Mouse (Mus musculus) cerebellum, postnatal 25 days (tissue): ENCODE results near the gene Gm4491.

ENCODE experiments used
- DNase-seq, 2 experiments: peaks; one replicate each; pipeline ENCODE4 v3.0.0; 2021; ENCODE audit warnings: mixed read lengths in 2 of 2

The Gm4491 gene

DNA sequence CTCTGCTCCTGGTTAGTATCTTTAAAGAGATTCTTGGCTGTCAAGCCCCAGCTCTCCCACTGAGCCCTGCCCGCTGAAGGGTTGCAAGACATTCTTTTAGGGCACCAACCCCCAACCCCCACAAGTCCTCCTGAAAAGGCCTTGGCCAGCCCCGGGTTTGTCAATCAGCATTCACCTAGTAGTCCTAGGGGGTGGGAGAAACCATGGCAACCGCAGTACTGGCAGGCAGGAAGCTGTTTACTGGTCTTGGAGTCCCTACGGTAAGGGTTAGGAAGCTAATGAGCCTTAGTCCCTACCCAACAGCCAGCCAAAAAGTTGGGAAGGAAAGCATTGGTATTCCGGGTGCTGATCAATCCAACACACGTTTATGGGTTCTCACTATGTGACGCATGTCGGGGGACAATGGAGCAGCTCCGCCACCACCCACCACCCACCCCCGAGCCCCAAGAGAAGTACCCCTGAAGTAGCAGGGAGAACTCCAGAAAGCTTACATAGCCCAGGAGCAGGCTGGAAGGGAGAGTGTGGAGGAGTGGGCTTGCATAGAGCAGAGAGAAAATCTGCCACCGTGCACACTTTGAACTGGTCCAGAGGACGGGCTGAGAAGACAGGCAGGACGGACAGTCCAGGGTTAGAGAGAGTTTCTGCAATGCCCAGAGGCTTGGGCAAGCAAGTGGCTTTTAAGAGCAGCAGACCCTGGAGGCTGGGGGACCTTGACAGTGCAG is at the start of gene Gm4491:
TSS of gene Gm4491 (minus strand) at position 61 of the 722 bp plus-strand sequence.
- peak in 1 of 2 experiments; percentile 18 for DNase-seq

DNA sequence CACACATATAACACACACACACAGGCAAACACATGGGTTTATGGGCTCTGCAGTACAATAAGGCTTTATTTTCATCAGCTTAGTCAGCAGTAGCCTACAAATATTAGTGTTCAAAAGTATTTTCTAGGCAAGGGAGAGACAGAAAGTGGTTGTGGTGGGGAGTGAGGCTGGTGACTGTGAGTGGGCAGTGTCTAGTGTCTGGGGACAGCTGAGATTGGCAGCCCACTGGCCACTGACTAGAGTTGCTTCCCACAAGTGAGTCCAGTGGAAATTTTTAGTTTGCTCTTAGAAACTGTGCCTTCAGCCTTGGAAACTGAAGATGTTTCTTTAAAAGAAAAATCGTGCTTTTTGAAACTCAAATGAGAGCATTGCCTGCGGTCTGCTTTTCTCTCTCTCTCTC is 46.1 kb upstream of the Gm4491 start:
- no peak for DNase-seq

DNA sequence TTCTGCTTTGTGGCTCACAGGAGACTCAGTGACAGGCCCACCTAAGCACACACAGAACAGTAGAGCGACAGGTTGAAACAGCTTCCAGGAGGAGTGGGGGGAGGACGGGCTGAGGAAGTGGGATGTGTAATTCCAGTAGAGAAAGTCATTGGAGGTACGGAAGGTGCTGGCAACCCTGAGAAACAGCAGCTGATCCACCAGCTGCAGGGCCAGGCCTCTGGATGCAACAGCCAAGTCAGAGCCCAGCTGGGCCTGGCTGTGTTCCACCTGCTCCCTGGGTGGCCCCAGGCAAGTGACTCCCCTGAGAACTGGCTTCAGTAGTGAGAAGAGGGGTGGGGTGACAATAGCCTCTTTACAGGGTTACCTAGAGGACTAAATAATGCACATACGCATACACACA is 45.5 kb upstream of the Gm4491 start:
- DNase-seq: peak; percentile 14 to 34

DNA sequence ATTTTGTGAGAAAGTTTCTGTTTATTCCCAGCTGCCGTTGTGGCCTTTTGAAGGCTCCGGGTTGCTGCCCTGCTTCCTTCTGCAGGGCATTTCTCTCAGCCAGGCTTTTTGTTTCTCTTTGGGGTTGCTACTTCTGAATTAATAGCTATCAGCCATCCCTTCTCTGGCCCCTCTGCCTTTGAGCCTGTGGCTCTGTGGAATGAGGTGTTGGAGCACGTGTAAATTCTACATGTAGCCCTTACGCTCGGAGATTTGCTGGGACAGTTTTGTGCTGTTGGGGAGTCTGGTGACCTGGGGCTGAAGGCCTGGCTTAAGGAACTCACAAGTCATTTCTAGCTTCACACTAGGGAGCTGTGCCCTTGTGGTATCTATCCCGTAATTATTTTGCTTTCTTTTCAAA is 39.2 kb upstream of the Gm4491 start:
- no peak for DNase-seq

DNA sequence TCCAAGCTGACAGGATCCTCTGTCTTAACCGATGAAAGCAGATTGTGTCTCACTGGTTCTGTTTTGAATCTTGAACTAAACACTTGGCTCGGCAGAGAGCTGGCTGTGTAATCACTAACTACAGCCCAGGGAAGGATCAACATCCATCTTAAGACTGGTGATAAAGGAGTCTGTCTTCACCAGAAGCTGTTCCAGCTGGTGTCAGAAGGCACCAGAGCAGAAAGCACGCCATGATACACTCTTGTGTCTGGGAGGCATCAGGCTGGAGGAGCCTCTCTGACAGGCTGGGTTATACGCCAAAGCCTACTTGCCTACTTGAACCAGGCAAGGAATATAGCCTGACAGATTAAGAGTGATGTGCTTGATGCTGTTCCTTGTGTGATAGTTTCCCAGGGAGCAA is 30.1 kb upstream of the Gm4491 start:
- no peak for DNase-seq

DNA sequence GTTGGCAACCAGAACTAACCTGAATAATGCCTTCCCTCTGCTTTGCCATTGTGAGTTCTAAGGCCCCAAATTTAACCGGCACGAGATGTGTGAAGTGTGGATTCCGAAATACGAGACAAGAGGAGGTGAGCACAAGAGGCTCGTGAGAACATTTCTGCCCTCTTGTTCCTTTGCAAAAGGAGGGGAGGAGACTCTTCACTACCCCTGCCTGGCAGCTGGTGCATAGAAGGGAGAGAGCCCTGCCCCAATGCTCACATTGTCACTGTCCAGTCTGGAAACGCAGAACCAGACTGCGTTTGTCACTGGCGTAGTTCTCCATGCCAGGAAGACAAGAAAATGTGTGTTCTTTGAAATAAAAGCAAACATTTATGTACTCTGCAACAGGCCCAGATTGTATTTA is 19.6 kb upstream of the Gm4491 start:
- no peak for DNase-seq

DNA sequence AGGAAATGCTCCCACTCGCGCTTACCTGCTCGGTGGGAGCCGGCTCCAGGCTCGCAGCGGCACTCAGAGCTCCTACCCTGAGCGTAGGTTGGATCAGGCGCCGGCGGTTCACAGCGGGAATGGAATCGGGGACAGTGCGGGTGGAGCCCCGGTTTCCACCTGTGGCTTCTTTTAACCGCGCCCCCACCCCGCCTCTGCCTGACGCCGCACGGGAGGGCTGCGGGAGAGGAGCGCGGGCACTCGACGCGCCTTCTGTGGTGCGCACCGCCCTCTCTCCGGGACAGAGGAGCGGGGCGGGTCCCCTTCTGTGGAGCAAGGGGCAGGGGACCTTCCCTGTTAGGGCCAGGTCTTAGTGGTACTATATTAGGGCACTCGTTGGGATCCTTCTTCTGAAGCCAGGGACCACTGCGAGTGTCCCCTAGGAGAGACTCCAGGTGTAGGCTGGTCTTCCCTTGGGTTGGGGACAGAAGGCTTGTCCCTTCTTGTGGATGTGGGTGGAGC is 17.5 kb upstream of the Gm4491 start, which contains the start of gene Gjb6:
TSS of gene Gjb6 (minus strand) at position 451 of the 501 bp plus-strand sequence.
- peak in 1 of 2 experiments; percentile 18 for DNase-seq

DNA sequence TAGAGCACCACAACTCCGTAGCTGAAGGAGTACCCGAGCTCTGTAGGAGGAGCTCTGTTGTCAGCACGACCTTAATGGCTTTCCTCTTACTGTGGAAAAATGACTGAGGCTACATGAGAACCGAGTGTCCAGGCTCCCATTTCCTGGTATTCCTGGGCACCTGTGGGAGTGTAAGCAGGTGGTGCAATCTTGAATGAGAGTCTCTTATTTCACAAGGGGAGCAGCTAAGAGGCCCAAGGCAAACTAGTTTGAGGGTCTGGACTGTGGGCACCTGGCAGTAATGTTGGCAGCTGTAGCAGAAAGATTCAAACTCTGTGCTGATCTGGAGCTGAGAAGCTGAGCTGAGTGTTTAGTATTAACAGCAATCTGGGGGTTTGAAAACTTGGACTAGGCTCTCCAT is 11.7 kb upstream of the Gm4491 start:
- no peak for DNase-seq

DNA sequence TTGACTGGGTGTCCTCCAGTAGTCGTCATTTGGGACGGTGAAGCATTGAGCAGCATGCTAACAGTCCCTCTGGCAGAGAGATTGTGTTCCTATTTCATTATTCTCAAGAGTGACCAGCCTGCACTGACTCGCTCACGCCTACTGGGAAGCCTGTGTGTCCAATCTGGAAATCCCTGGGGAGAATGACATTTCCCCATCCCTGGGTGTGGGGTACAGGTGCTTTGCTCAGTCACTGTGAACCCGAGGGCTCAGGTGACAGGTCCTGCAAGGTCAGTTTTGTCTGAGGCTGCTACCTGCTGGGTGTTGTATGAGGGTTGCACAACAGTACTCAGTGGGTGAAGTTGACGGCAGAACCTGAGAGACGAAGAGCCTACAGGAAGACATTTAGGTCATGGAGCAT is 6.6 kb upstream of the Gm4491 start:
- DNase-seq: no peak

DNA sequence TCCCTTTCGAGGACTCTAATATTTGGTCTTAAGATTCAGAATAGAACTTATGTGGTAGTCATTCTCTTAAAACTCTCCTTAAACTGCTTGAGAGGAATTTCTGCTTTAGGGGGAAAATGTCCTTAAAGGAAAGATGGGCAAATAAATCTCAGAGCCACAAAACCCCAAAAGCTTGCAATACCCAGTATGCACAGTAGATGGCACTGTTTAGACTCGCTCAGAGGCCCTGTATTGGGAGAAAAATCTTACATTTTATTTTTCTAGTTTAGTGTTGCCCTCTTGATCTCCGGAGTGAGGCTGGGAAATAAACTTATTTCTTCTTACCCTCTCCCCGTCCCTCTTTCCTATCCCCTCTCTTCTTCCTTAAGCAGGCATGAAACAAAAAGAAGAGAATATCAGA is 6.5 kb downstream of the Gm4491 start:
- peak in 1 of 2 experiments; percentile 61 for DNase-seq

DNA sequence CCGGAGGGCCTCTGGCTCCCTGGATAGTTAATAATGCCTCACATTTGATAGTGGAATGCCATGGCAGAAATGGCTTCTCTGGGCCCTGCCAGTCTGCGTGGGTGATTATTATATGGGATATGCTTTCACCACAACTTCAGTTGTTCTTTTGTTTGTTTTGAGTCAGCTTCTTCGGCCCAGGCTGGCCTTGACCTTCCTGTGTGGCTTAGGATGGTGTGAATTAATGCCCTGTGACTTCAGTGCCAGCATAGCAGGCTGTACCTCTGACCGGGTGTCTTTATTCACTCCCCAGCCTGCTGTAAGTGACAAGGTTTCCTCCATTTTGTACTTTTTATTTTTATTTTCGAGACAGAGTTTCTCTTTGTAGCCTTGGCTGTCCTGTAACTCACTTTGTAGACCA is 7.8 kb downstream of the Gm4491 start:
- no peak for DNase-seq

DNA sequence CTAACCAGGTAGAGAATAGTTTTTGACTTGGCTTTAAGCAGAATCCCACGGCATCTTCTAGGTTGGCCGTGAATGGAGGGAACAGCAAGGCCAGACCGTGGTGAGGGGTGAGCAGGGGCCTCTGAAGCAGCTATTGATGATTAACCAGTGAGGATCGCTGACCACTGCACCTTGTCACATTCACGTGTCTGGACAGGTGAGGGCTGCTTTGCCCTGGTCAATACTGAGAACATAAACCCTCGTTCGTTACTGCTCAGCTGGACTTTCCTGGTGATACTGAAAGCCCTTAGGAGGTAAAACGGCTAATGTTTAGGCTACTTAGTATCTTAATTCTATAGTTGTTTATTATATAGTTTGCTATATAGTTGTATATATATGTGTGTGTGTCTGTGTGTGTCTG is 8.6 kb downstream of the Gm4491 start:
- no peak for DNase-seq

DNA sequence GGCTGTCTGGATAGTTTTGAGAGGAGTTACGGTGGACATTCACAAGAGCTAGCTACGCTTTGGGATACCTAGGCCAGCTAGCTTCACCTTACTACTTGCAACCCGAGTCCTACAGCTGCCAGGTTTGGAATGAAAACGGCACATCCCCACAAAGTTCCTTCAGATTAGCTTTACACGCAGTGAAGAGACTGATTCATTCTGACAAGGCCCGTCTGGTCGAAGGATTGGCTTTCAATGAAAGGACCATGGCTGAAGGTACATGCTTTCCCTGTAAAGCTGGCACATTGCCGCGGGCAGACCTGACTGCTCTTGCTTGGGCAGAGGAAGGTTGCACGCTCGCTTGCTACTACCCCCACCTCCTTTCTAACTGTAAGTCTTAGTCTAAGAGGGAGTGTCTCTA is 10.0 kb downstream of the Gm4491 start:
- peak in 1 of 2 experiments; percentile 14 for DNase-seq

DNA sequence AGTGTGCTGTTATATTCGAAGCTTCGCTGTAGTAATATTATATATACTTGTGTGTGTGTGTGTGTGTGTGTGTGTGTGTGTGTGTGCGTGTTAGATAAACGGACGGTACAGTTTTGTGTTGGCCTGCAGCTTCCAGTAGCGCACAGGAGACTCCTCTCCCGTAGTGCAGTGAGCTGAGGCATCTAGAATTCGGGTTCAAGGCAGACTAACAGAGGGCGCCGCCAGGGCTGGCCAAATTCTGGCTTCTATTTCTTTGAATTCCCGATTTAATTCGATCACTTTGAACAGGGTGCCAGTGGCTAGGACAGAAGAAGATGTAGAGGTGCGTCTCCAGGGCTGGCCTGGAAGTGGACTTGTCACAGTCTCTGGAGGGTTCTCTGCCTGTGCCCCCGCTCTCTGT is 10.6 kb downstream of the Gm4491 start:
- DNase-seq: no peak

DNA sequence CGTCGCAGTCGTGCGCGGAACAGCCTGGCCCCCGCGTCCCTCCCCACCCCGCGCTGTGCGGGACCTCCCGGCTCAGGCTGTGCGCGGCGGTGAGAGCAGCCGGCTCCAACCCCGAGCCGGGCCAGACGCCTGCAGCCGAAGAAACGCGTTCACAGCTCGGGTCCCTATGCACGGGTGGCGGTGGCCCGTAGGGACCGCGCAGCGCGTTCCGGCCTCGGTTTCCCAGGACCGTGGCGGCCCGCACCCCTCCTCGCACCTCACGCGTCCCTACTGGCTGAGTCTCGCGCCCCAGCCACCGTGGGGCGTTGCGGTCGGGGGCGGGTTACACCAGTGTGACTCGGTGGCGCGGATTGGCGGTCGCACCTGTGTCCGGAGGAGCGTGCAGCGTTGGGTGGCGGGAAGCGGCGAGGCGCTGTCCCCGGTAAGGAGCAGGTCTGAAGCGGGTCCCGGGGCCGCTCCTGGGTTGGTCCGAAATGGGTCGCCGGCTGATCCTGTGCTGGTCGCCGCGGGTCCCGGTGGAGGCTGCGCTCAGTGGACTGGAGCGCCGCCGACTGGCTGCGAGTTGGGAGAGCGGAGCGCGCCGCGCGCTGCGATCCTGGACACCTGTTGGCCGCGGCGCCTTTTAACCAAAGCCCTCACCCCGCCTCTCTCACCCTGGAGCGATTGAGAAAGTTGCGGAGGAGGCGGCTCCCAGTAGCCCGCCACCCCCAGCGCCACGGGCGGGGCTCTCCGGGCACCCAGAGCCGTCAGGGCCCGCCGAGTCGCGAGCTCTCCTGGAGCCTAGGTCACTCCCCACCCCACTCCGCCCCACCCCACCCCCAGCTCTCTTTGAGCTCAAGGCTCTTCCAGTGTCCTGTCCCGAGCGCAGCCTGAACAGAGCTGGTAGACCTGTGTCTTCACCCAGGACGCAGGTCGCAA is 11.3 kb downstream of the Gm4491 start, which contains the start of gene Gjb2:
TSS of gene Gjb2 (minus strand) at position 597 of the 918 bp plus-strand sequence.
- peak; percentile 20 to 41 for DNase-seq

DNA sequence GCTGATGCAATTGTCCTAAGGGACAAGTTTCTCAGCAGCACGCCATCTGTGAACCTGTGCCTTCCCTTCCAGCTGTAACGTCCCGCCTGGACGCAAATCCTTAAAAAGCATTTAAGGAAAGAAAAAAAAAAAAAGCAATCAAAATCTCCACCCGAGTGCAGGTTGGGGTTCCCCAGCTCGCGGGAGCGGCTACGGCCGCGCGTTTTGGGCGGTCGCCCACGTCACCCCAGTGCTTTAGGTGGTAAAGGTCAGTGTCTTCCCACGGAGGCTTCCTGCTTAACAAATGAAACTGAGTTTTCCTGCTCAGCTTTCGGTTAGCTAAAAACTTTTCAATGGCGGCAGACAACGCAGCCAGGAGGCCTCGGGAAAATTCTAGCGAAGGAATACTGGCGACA is 12.0 kb downstream of the Gm4491 start:
- DNase-seq: no peak

DNA sequence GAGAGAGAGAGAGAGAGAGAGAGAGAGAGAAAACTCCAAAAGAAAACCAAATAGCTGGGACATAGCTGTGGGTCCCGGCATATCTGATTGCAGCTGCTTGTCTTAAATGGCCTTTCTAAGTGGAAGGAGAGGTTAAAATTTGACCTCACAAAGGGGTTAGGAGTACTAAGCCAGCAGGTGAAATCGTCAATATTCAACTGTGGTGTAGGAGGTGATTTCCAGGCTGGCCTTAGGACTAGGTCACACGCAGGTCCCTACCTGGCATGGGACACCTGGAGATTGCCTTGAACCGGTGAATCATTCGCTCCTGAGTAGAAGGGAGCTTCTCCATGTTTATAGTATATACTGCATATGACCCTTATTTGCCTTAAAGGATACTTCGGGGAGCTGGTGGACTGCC is 12.6 kb downstream of the Gm4491 start:
- no peak for DNase-seq

DNA sequence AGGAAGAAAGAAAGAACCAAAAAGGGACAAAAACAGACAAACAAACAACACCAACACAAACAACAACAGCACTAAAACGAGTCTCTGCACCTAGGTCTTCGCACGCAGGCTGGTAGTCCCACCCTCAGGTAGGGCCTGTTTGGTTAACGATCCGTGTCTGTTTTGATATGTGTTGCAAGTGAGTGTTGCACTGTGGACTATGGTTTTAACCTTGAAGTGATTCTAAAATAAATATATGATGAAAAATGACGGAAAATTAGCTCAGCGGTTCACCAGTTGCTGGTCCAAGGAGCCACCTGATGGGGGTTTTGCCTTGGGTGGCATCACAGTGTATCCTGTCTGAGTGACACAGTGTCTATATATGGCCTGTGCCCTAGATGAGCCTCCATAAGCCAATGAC is 14.1 kb downstream of the Gm4491 start:
- no peak for DNase-seq

DNA sequence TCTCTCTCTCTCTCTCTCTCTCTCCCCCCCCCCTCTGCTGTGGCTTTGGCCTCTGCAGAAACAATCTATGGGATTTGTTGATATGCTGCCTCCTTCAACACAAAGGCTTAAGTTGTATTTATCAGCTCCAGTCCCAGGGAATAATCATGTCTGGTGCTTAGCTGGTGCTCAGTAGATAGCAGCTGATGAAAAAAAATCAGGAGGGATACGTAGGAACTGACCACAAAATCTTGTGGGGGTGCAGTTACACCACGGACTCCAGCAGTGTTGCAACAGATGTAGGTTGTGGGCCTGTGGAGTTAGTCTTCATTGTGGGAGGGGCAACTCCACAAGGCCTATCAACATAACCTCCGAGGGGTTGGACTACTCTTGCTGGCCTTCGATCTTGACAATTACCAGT is 19.8 kb downstream of the Gm4491 start:
- DNase-seq: no peak

DNA sequence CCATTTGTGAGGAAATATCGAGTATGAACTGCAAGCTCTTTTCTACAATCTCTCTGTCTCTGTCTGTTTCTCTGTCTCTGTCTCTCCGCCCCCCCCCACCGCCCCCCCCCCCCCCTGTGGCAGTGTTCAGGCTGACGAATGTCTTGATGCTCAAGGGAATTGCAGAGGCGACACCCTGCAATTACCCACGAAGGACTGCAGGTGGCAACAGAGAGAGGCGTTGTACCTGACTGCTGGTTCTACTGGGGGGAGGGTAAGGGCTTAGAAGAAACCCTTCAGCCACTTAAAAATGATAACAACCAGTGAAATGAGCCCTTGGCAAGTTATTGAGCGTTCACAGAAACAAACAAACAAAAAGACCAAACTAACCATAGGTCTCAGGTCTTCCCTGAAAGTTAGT is 22.7 kb downstream of the Gm4491 start:
- DNase-seq: peak; percentile 22 to 58

DNA sequence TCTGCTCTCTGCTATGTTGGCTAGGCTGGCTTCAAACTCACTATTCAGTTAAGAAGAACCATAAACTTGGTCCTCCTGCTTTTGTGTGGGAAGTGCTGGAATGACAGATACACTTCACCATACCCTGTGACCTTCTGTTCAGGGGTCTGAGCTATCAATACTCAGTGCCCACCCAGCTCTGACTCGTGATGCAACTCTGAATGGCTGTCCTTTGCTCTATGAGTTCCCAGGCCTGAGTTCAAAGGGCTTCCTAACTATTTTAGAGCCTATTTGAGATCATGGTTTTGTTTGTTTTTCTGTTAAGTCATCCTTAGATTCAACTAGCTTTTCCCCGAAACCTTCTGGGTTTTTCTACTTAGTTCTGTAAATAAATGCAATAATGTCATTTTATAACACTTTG is 25.7 kb downstream of the Gm4491 start:
- no peak for DNase-seq

DNA sequence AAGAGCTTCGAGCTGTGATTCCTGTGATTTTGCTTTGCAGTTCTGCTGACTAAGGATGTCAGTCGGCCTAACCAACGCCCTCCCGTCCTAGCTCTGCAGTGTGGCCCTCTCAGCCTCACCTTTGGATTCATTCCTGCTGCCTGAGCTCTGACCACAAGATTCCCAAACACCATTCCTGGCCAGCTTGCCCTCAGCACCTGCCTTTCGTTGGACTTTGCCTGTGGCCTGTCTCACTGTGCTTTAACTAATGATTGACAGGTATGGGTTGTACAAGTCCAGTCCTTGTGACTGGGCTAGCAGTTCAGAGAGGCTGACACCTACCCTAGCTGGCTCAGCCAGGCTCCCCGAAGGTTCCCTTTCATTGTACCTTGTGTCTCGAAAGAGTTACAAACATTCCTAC is 26.6 kb downstream of the Gm4491 start:
- DNase-seq: no peak

DNA sequence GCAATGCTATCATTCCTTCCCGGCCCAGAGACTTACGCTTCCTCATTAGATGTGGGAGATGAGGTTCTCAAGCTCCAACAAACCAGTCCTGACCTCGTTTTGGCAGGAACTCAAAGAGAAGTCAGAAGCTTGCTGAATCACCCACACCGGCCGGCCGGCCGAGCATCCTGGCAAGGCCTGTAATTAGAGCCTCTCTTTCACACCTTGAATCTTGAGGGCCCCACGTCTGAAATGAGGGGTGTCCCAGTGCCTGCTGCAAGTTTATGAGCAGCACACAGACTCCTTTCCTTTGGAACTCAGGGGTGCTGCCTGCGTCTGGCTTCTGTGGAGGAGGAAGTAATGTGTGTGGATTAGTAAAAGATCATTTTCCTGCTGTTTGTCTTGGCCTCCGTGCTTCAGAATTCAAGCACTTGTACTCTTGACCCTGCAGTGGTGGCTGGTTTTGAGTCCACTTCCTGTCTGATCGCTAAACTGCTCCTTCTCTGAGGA is 31.5 kb downstream of the Gm4491 start:
- no peak for DNase-seq

DNA sequence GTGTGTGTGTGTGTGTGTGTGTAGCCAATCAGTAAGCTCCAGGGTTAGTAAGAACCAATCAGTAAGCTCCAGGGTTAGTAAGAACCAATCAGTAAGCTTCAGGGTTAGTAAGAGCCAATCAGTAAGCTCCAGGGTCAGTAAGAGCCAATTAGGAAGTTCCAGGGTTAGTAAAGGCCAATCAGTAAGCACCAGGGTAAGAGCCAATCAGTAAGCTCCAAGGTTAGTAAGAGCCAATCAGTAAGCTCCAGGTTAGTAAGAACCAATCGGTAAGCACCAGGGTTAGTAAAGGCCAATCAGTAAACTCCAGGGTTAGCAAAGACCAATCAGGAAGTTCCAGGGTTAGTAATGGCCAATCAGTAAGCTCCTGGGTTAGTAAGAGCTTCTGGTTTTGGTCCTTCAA is 32.8 kb downstream of the Gm4491 start:
- DNase-seq: no peak
